Comparison of ENCODE assay signal across 12 mouse cellular contexts in genomic region chr6:113013550-113013949, GRCm38 (mm10). TPM values are rescaled to one million over a fixed set of nuclear protein-coding genes. Genes with fewer than 3 reads are reported as not detected.
DNase-seq lines count a peak whose midpoint lies in the region; ATAC-seq lines count a peak whose summit lies in the region.
"Had no signal": no experiment of that assay in that cellular context is flagged by ENCODE, and none has a peak within 500 bp of the region (broad histone marks: within the 10 kb centered on the region; RNA-seq: fewer than 3 reads in every experiment).

No protein-coding gene starts in this region.

- no peak for DNase-seq in heart, postnatal 4 days
- no peak for DNase-seq in urinary bladder, postnatal 25 days (ENCODE audit: low spot score)
- DNase-seq in liver: no peak
- DNase-seq: lung, postnatal 14 days had no signal

- H3K36me3 ChIP-seq in heart, embryonic 15.5 days: no peaks in the 10 kb centered on the region
- no peaks in the 10 kb centered on the region for H3K36me3 ChIP-seq in forebrain, embryonic 15.5 days
- H3K36me3 ChIP-seq in limb, embryonic 12.5 days: no peaks in the 10 kb centered on the region
- H3K36me3 ChIP-seq in neural tube, embryonic 14.5 days (ENCODE audit: control insufficient read depth, insufficient read depth, low read length): no peaks in the 10 kb centered on the region
- H3K36me3 ChIP-seq in kidney, embryonic 15.5 days: no peaks in the 10 kb centered on the region
- H3K36me3 ChIP-seq: G1E had no signal

- no peaks in the 10 kb centered on the region for H3K27me3 ChIP-seq in heart, embryonic 15.5 days
- no peaks in the 10 kb centered on the region for H3K27me3 ChIP-seq in forebrain, embryonic 15.5 days
- H3K27me3 ChIP-seq in limb, embryonic 12.5 days: no peaks in the 10 kb centered on the region
- H3K27me3 ChIP-seq in neural tube, embryonic 14.5 days (ENCODE audit: control insufficient read depth, insufficient read depth, low read length): no peaks in the 10 kb centered on the region
- H3K27me3 ChIP-seq in kidney, embryonic 15.5 days: no peaks in the 10 kb centered on the region

- 0 out of 2 replicates have a peak overlapping the region, but pooled peaks have one; percentile 70 for H3K27ac ChIP-seq in heart, embryonic 15.5 days
- peak overlapping the region; percentile 81 for H3K27ac ChIP-seq in forebrain, embryonic 15.5 days (replicated peaks)
- H3K27ac ChIP-seq in limb, embryonic 12.5 days: peak overlapping the region; percentile 92
- H3K27ac ChIP-seq in neural tube, embryonic 14.5 days (ENCODE audit: low read depth, low read length): peak overlapping the region; percentile 53; the same call in 1 of the 2 replicates
- no peak overlapping the region for H3K27ac ChIP-seq in kidney, embryonic 15.5 days

- H3K4me1 ChIP-seq in heart, embryonic 15.5 days (replicated peaks): 0 out of 2 replicates have a peak, but pooled peaks cover 2% of the 10 kb centered on the region
- peaks cover 32% of the 10 kb centered on the region for H3K4me1 ChIP-seq in forebrain, embryonic 15.5 days
- peaks cover 31% of the 10 kb centered on the region for H3K4me1 ChIP-seq in limb, embryonic 12.5 days (replicated peaks)
- peaks cover 6% of the 10 kb centered on the region; the same call in 1 of the 2 replicates for H3K4me1 ChIP-seq in neural tube, embryonic 14.5 days (ENCODE audit: control insufficient read depth, insufficient read depth, low read length)
- H3K4me1 ChIP-seq in kidney, embryonic 15.5 days: peaks cover 30% of the 10 kb centered on the region

- H3K4me2 ChIP-seq in heart, embryonic 15.5 days: no peak overlapping the region
- no peak overlapping the region for H3K4me2 ChIP-seq in forebrain, embryonic 15.5 days (replicated peaks)
- no peak overlapping the region for H3K4me2 ChIP-seq in limb, embryonic 12.5 days
- H3K4me2 ChIP-seq in neural tube, embryonic 14.5 days (ENCODE audit: low read depth, low read length): no peak overlapping the region
- H3K4me2 ChIP-seq in kidney, embryonic 15.5 days: no peak overlapping the region
- H3K4me2 ChIP-seq: liver, embryonic 11.5 days had no signal

- WGBS in heart, embryonic 15.5 days: 82% methylated on average over 4 of the region's 4 CpGs
- WGBS in forebrain, embryonic 15.5 days: 67% methylated on average over 4 of the region's 4 CpGs
- WGBS in limb, embryonic 12.5 days: 84% methylated on average over 4 of the region's 4 CpGs
- 78% methylated on average over 4 of the region's 4 CpGs for WGBS in neural tube, embryonic 14.5 days
- WGBS in kidney, embryonic 15.5 days: 76% methylated on average over 4 of the region's 4 CpGs

- H3K4me3 ChIP-seq in heart, embryonic 15.5 days: no peak overlapping the region
- no peak overlapping the region for H3K4me3 ChIP-seq in forebrain, embryonic 15.5 days
- H3K4me3 ChIP-seq in limb, embryonic 12.5 days (replicated peaks): no peak overlapping the region
- no peak overlapping the region for H3K4me3 ChIP-seq in neural tube, embryonic 14.5 days (ENCODE audit: low read depth, low read length)
- no peak overlapping the region for H3K4me3 ChIP-seq in kidney, embryonic 15.5 days (replicated peaks)
- H3K4me3 ChIP-seq: myocyte had no signal

- no peak for ATAC-seq in heart, embryonic 15.5 days (replicated peaks; ENCODE audit: insufficient number of reproducible peaks, insufficient read depth, low FRiP score, low read depth)
- peak; percentile 44 for ATAC-seq in forebrain, embryonic 15.5 days (replicated peaks)
- no peak for ATAC-seq in limb, embryonic 12.5 days (ENCODE audit: insufficient number of reproducible peaks, insufficient read depth, low FRiP score, low TSS enrichment, low read depth)
- ATAC-seq in neural tube, embryonic 14.5 days (ENCODE audit: low read depth): no peak
- ATAC-seq in kidney, embryonic 15.5 days (replicated peaks; ENCODE audit: low FRiP score): no peak

- H3K9me3 ChIP-seq in heart, embryonic 15.5 days (replicated peaks): no peaks in the 10 kb centered on the region
- H3K9me3 ChIP-seq in forebrain, embryonic 15.5 days: no peaks in the 10 kb centered on the region
- H3K9me3 ChIP-seq in limb, embryonic 12.5 days: no peaks in the 10 kb centered on the region
- no peaks in the 10 kb centered on the region for H3K9me3 ChIP-seq in neural tube, embryonic 14.5 days (ENCODE audit: control insufficient read depth, low read length)
- H3K9me3 ChIP-seq in kidney, embryonic 15.5 days (replicated peaks): no peaks in the 10 kb centered on the region
- H3K9me3 ChIP-seq: G1E had no signal

- no peak overlapping the region for H3K9ac ChIP-seq in heart, embryonic 15.5 days
- no peak overlapping the region for H3K9ac ChIP-seq in forebrain, embryonic 15.5 days (replicated peaks)
- H3K9ac ChIP-seq in limb, embryonic 12.5 days (replicated peaks): no peak overlapping the region
- H3K9ac ChIP-seq in neural tube, embryonic 14.5 days (replicated peaks; ENCODE audit: low read depth, low read length): no peak overlapping the region
- H3K9ac ChIP-seq in kidney, embryonic 15.5 days: no peak overlapping the region

RNA-seq across cellular contexts. Expression of gene Thumpd3, which starts 32.5 kb away (rescaled TPM):
- 32.4 and 37.8 TPM in 2 replicates for polyA plus RNA-seq in heart, embryonic 15.5 days (2015; fragmentation: Nextera tagmentation; extraction: Ambion mirVana)
- total RNA-seq in heart, postnatal 4 days (2021): 10 to 100 TPM; 21.4 to 24.5 TPM
- 55.5 and 60.7 TPM in 2 replicates for polyA plus RNA-seq in forebrain, embryonic 15.5 days (2015; fragmentation: Nextera tagmentation; extraction: Ambion mirVana)
- 44.4 and 49.7 TPM in 2 replicates for polyA plus RNA-seq in limb, embryonic 12.5 days (2016; fragmentation: Nextera tagmentation; extraction: Ambion mirVana)
- 46.6 and 47.2 TPM in 2 replicates for polyA plus RNA-seq in neural tube, embryonic 14.5 days (2014; fragmentation: Nextera tagmentation; extraction: Ambion mirVana)
- polyA plus RNA-seq in kidney, embryonic 15.5 days (2015; fragmentation: Nextera tagmentation; extraction: Ambion mirVana): 46.6 and 47.0 TPM in 2 replicates
